Mouse (Mus musculus): ENCODE results near the gene Hsd3b7.

GRCm38 (mm10) chr7:127772557-127772956 is 27.8 kb upstream of the Hsd3b7 start:
- TF ChIP-seq CHD2 (IDR thresholded peaks at IDR 0.05; ENCODE audit: low read depth, low read length): no peak
- no peak for TF ChIP-seq ZNF384 (IDR thresholded peaks at IDR 0.05; ENCODE audit: low read depth, low read length)
- TF ChIP-seq ZC3H11A (IDR thresholded peaks at IDR 0.05; ENCODE audit: borderline replicate concordance, low read depth, low read length): no peak

Measured in ES-E14 (cell line).